Mouse (Mus musculus) C2C12 (cell line): ENCODE measurements around the gene Gm17087. TPM values are rescaled to one million over a fixed set of nuclear protein-coding genes. Genes with fewer than 3 reads are reported as not detected.

Experiments used
- H3K27me3 ChIP-seq: one replicate; pipeline ENCODE4 v1.6.1; 2011; ENCODE audit not compliant: control insufficient read depth, insufficient read depth, insufficient read length
- H3K36me3 ChIP-seq: one replicate; pipeline ENCODE4 v1.6.1; 2011; ENCODE audit not compliant: control insufficient read depth, insufficient read depth
- H3K4me3 ChIP-seq: one replicate; pipeline ENCODE4 v1.5.1; 2011; ENCODE audit warnings: mild to moderate bottlenecking, control low read depth; ENCODE audit not compliant: poor library complexity, insufficient read depth, severe bottlenecking
- H3K79me2 ChIP-seq: one replicate; pipeline ENCODE4 v1.6.1; 2011; ENCODE audit not compliant: control insufficient read depth, insufficient read depth
- H3K79me3 ChIP-seq: one replicate; pipeline ENCODE4 v1.6.1; 2011; ENCODE audit warnings: low read depth, control low read depth
- H3ac ChIP-seq: one replicate; pipeline ENCODE3; 2011; ENCODE audit warnings: low read depth; ENCODE audit not compliant: control insufficient read depth, insufficient read length
- CEBPB ChIP-seq: IDR thresholded peaks from one replicate; pipeline ENCODE4 v1.6.1; 2011; ENCODE audit warnings: low read depth, mild to moderate bottlenecking, control low read depth, moderate library complexity
- CTCF ChIP-seq: IDR thresholded peaks from one replicate; pipeline ENCODE4 v1.5.1; 2011; ENCODE audit not compliant: control insufficient read depth, insufficient read depth, insufficient read length
- FOSL1 ChIP-seq: IDR thresholded peaks from one replicate; pipeline ENCODE4 v1.8.0; 2011; ENCODE audit warnings: mild to moderate bottlenecking, low read length; ENCODE audit not compliant: poor library complexity, insufficient read depth, severe bottlenecking
- MAX ChIP-seq: IDR thresholded peaks from one replicate; pipeline ENCODE4 v1.6.1; 2011; ENCODE audit warnings: mild to moderate bottlenecking, control low read depth
- MYOD1 ChIP-seq: IDR thresholded peaks from one replicate; pipeline ENCODE4 v1.6.1; 2011; ENCODE audit warnings: low read depth; ENCODE audit not compliant: control insufficient read depth, insufficient read length
- MYOG ChIP-seq: IDR thresholded peaks from one replicate; pipeline ENCODE4 v1.6.1; 2011; ENCODE audit not compliant: control insufficient read depth, insufficient read length; ENCODE audit errors: extremely low read depth
- USF1 ChIP-seq: IDR thresholded peaks from one replicate; pipeline ENCODE4 v1.6.1; 2011; ENCODE audit warnings: low read depth, mild to moderate bottlenecking, control low read depth, moderate library complexity
- polyA plus RNA-seq: library from polyadenylated mRNA; unstranded; fragments of >200 nt; fragmentation: generic; extraction: Trizol; gene quantifications from one replicate; pipeline ENCODE4 v1.2.1, GENCODE M21; 2012; ENCODE audit warnings: missing spikeins

Gm17087 gene
- polyA plus RNA-seq, 1 experiment = not detected

DNA sequence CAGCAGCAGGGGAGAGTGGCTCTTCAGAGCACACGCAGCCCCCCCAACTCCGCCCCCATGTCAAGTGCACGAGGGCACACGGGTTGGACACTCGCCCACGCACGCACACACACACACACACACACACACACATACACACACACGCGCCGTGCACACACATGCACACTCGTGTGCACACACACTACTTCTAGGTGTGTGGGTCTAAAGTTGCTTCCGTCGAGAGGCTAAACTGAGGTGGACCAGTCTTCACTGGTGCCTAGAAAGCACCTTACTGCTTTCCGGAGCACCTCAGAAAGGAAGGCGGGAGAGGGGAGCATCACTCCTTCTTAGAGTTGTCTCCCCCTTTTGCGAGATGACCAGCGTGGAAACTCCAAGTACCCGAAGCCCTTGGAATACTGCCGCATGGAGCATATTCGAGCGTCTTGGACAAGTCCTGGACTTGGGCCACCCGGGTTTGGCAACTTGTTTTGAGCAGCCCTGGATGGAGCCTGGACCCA lies 41.5 kb downstream of the Gm17087 start, which contains the start of gene Pde10a:
Gene Pde10a, plus strand, starts transcription at position 148 of the 497 bp plus-strand sequence.
- Histone ChIP-seq H3K27me3 (no peaks in the 10 kb centered on the region), H3K36me3 (no peaks in the 10 kb centered on the region), H3K79me3 (no peaks in the 10 kb centered on the region), H3ac (peak within 1 kb of the TSS; percentile 31), H3K4me3 (no peak within 1 kb of the TSS), H3K79me2 (no peaks in the 10 kb centered on the region)
- TF ChIP-seq CTCF (no peak), MYOD1 (no peak), USF1 (no peak), CEBPB (no peak), MAX (no peak), FOSL1 (no peak), MYOG (no peak)

DNA sequence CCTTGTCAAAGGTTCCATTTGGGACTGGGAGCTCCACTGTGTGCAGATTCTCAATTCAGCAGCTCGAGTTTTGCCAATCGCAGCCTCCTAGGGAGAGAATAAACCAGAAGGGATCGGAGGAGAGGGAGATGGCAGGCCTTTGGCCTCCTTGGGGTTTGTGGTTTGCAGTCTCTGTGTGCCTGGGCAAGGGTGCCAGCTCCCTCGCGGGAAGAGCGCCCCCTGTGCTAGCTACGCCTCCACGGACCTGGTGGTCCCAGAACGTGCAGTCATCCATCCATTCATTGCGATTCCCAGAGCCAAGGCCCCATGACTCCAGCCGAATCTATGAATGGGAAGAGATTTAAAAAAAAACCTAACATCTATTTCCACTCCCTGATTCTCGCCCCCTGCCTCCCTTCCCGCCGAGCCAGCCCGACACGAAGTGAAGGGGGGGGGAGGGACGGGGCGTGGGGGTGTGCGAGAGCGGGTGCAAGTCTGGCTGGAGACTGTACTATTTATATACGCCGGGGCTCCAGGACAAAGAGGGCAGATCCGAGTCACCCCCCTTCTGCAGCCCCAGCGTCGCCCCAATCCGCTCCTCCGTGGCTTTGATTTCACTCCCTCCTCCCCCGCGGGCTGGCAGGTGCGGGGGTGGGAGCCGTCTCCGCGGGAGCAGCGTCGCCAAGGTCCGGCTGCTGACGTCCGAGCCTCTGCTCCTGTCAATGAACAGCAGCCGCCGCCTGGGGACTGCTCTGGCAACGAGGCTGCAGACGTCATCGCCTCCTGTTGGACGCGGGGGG lies 42.2 kb downstream of the Gm17087 start:
- Histone ChIP-seq H3K27me3 (no peaks in the 10 kb centered on the region), H3ac (peak overlapping the region; percentile 4), H3K4me3 (no peak overlapping the region)

DNA sequence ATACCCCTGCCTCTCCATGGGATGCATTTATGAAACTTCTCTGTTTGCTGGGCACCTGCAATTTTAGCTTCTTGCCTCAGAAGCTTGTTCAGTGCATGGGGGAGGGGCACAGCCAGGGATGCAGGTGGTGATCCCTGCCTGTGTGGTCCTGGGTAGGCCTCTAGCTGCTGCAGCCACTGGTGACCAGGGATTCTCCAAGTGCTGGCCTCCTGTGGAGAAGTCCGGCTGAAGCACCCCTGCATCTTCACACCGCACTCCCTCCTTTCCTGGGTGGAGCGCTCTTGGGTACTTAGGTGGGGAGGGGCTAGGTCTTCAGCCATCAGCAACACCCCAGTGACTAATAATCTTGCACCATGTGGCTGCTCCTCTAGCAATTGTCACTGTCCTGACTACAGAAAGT lies 42.8 kb downstream of the Gm17087 start:
- Histone ChIP-seq H3K4me3 (no peak overlapping the region), H3K79me3 (no peaks in the 10 kb centered on the region), H3K79me2 (no peaks in the 10 kb centered on the region), H3K36me3 (no peaks in the 10 kb centered on the region), H3K27me3 (no peaks in the 10 kb centered on the region), H3ac (no peak overlapping the region)
- no peak for TF ChIP-seq MAX
- TF ChIP-seq MYOD1 = no peak
- TF ChIP-seq FOSL1 = no peak
- TF ChIP-seq CEBPB = no peak
- TF ChIP-seq MYOG = no peak
- no peak for TF ChIP-seq USF1
- TF ChIP-seq CTCF = no peak

More for the DNA sequence above, 42.2 kb downstream of the Gm17087 start:
- TF ChIP-seq CTCF (peak; percentile 54), MAX (no peak), MYOD1 (no peak), MYOG (no peak)
- Histone ChIP-seq H3K36me3 (no peaks in the 10 kb centered on the region), H3K79me2 (no peaks in the 10 kb centered on the region), H3K79me3 (no peaks in the 10 kb centered on the region)

DNA sequence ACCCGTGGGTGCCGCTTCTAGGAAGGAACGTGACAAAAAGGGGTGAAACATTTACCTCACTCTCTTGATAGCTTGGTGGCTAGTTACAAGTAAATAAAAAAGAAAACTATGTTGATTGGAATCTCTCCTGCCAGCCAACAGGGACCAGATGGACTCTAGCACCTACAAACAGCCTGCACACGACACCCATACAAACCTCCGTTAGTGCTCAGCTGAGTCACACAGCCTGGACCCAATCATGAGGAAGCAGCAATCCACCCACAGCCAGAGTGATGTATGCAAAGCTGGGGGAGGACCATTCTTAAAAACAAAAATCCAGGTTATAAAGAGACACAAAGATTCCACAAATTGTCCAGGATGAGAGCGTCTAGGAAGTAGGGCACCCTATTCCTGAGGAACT lies 50.7 kb downstream of the Gm17087 start:
- Histone ChIP-seq H3ac (no peak overlapping the region), H3K79me3 (no peaks in the 10 kb centered on the region), H3K4me3 (no peak overlapping the region), H3K27me3 (no peaks in the 10 kb centered on the region), H3K79me2 (no peaks in the 10 kb centered on the region), H3K36me3 (no peaks in the 10 kb centered on the region)
- TF ChIP-seq CTCF (no peak), USF1 (no peak), MAX (no peak), MYOD1 (no peak), CEBPB (no peak), FOSL1 (no peak), MYOG (no peak)

Other genes starting within 250 kb of the Gm17087 start
- gene Prr18, start 229.5 kb downstream of the Gm17087 start, polyA plus RNA-seq = 0.16 TPM
- gene T2, start 211.0 kb downstream of the Gm17087 start, polyA plus RNA-seq = 0.05 TPM
- not detected for gene T, start 132.5 kb downstream of the Gm17087 start, polyA plus RNA-seq
- 0.83 TPM for gene Pde10a, start 41.6 kb downstream of the Gm17087 start, polyA plus RNA-seq